Mouse (Mus musculus) megakaryocyte, embryonic 14.5 days (primary cell): Measurements from ENCODE around the gene Dscam.

Experiments used
- FLI1 ChIP-seq: IDR thresholded peaks from 2 replicates; pipeline ENCODE4 v1.6.1; 2012; ENCODE audit warnings: low read length, inconsistent platforms, mixed read lengths
- GATA1 ChIP-seq: IDR thresholded peaks from 3 replicates; pipeline ENCODE4 v1.6.1; 2012; ENCODE audit warnings: mixed read lengths, low read length, inconsistent platforms, borderline replicate concordance

GRCm38 (mm10) chr16:96845475-96846098, 325.0 kb downstream of the Dscam start:
- TF ChIP-seq GATA1, result no peak
- TF ChIP-seq FLI1, result no peak
